Mouse (Mus musculus): ENCODE data around the gene Pilrb2.
"Not testable (repeated sequence)": the region's sequence is repeated elsewhere in the genome, so short reads cannot be mapped to it uniquely, and the experiment has no call there.

The Pilrb2 gene

DNA sequence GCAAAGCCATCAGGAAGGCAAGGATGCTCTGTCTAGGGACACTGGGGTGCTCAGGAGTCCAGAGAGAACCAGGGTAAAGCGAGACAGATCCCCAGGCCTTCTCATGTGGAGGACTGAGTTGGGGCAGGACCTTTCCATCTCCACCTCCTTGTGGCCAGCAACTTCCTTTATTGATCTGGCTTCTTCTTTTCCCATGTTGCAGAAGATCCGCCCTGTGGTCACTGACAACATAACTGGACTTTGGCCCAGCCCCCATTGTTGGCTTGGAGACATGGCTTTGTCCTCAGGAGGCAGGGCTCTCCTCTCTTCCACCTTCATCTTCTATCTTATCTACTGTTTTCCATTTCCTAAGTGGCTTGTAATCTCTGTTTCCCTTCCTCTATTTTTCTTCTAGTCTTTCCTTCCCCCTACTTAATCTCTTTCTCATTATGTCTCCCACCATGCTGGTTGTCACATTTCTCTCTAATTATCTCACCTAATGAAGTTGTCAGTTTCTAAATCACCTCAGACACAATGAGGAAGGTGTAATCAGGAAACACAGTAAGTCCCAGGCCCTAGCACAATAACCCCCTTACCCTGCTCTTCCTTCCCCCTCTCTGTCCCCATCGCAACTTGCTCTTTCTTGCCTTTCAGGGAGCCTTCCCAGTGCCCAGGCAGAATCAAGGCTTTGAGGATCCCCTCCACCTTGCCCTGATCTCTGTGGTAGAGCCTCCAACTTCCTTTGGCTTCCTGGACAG, at the start of gene Pilrb2:
Gene Pilrb2, minus strand, starts transcription at position 172 of the 737 bp plus-strand sequence.
- DNase-seq, result not testable (repeated sequence)

DNA sequence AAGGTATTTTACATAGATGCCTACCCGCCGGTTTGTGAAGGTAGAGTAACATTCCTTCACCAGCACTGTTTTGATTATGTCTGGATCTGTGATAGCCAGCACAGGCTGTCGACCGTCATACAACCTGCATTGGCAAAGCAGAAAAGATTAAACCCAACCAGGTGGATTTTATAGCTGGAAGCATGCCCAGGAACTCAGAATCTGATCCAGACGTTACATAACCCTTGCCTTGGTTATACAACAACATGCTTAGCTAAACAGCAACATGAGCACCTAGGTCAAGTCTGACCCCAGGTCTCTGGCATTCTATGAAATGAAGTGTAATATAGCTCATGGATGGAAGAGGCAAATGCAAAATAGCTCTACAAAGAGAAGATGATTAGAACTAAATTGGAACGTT, 43.9 kb upstream of the Pilrb2 start:
- peak; percentile 75 for DNase-seq

- no peak for DNase-seq
Measured at GRCm38 (mm10) chr5:137914508-137914907, 42.9 kb upstream of the Pilrb2 start.

DNA sequence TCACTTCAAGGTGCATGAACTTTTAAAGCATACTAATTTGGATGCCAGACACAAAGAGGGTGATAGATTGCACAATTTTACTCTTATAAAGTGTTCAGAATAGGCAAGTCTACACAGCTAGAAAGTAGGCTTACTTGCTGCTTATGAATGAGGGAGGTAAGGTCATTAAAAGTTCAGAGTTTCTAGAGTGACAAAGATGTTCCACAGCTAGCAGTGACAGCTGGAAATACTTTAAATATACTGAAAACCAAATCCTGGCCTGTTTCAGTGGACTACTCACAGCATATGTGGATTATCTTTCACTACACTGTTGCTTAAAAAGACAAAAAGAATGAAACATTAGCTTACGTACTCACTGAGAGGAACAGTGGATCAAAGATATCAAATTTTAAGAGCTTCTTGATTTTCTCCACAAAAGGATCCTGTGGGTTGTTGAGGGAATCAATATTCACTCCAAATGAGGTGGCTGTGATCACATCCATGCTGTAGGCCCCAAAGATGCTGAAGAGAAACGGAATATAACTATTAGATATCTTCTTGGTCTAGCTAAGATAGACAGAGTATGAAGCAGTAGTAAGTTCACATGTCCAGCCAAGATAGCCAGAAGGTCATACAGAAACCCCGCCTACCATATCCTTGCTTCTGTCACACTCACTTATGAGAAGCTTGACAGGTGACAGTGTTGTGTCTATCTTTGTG, 38.1 kb upstream of the Pilrb2 start:
- DNase-seq, result no peak

GRCm38 (mm10) chr5:137897812-137898211, 26.2 kb upstream of the Pilrb2 start:
- no peak for DNase-seq

GRCm38 (mm10) chr5:137892954-137893353, 21.3 kb upstream of the Pilrb2 start:
- DNase-seq, result no peak

DNA sequence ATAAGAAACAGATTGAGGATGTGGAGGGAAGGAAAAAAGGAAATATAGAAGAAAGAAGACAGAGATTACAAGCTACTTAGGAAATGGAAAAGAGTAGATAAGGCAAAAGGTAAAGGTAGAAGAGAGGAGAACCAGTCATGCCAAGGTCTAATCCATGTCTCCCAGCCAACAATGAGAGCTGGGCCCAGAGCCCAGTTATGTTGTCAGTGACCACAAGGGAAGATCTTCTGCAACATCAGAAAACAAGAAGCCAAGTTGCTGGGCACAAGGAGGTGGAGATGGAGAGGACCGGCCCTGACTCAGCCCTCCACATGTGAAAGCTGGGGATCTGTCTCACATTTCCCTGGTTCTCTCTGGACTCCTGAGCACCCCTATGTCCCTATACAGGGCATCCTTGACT, 16.1 kb upstream of the Pilrb2 start:
- no peak for DNase-seq

GRCm38 (mm10) chr5:137885894-137886293, 14.3 kb upstream of the Pilrb2 start:
- peak; percentile 70 for DNase-seq

- no peak for DNase-seq
Measured at GRCm38 (mm10) chr5:137883345-137883744, 11.7 kb upstream of the Pilrb2 start.

GRCm38 (mm10) chr5:137882922-137883321, 11.3 kb upstream of the Pilrb2 start:
- DNase-seq, result peak; percentile 20

- peak; percentile 57 for DNase-seq
Measured at GRCm38 (mm10) chr5:137877860-137878259, 6.2 kb upstream of the Pilrb2 start.

DNA sequence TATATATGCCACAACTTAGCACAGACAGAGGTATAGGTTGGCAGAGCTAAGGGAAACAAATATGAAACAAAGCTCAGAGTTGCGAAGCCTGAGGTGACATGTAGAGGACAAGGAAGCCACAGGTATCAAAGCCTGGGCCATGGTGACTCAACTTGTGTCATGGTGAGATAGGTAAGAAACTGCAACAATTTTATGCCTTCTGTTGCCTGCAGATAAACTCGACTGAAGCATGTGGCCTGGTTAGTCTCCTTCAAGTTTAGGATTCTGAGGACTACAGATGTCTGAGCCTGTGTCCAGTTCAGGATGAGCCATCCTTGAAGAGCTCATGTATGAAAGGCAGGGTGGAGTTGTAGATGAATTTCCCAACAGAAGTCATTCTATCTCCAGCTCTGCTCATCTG, 3.4 kb upstream of the Pilrb2 start:
- DNase-seq, result no peak

DNA sequence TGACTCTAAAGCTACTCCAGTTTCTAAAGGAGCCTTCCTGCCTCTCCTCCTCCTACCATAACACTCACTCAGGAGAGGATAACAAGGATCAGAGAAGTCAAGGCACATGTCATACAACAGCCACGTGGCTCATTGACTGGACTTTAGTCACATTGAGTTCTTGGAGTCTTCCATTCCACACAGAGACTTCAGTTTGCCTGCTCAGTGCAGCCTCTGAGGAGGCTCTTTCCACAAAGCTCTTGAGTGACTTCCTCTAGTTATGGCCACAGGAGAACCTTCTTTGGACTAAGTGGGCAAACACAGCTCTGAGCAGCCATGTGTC, 727 bp upstream of the Pilrb2 start:
- not testable (repeated sequence) for DNase-seq

GRCm38 (mm10) chr5:137868600-137868999, 3.0 kb downstream of the Pilrb2 start:
- DNase-seq, result not testable (repeated sequence)

DNA sequence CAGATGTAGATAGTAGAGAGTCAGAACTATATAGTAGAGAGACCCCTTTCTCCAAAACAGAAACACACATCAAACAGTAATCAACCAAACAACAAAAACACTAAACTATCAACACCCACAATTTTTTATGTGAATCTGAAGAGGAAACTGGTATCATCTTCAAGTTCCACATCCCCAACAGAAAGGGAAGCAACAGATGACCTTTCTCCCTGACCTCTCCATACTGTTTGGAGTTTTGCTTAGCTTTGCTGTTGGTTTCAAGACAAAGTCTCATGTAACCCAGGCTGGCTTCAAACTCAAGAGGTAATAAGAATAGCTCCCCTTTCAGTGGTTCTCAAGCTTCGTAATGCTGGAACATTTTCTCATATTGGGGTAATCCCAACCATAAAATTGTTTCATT, 7.6 kb downstream of the Pilrb2 start:
- DNase-seq, result not testable (repeated sequence)

DNA sequence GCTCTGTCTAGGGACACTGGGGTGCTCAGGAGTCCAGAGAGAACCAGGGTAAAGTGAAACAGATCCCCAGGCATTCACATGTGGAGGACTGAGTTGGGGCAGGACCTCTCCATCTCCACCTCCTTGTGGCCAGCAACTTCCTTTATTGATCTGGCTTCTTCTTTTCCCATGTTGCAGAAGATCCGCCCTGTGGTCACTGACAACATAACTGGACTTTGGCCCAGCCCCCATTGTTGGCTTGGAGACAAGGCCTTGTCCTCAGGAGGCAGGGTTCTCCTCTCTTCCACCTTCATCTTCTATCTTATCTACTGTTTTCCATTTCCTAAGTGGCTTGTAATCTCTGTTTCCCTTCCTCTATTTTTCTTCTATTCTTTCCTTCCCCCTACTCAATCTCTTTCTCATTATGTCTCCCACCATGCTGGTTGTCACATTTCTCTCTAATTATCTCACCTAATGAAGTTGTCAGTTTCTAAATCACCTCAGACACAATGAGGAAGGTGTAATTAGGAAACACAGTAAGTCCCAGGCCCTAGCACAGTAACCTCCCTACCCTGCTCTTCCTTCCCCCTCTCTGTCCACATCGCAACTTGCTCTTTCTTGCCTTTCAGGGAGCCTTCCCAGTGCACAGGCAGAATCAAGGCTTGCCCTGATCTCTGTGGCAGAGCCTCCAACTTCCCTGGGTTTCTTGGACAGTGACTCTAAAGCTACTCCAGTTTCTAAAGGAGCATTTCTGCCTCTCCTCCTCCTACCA, 13.5 kb downstream of the Pilrb2 start, which contains the start of gene Pilrb1:
Gene Pilrb1, minus strand, starts transcription at position 147 of the 751 bp plus-strand sequence.
- DNase-seq, result peak; percentile 60

DNA sequence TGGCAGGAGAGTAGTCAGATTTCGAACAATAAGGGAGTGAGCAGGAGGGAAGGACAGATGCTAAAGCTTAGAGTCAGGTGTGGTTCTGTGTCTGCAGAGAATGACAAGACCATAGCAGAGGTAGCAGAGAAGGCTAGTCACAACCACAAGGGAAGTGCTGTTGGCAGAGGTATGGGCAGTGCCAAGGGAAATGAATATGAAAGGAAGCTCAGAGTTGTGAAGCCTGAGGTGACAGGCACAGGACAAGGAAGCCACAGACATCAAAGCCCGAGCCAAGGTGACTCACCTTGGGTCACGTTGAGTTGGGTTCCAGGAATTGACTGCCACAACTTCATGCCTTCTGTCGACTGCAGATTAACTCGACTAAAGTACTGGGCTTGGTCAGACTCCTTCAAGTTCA, 14.7 kb downstream of the Pilrb2 start:
- peak; percentile 24 for DNase-seq

DNA sequence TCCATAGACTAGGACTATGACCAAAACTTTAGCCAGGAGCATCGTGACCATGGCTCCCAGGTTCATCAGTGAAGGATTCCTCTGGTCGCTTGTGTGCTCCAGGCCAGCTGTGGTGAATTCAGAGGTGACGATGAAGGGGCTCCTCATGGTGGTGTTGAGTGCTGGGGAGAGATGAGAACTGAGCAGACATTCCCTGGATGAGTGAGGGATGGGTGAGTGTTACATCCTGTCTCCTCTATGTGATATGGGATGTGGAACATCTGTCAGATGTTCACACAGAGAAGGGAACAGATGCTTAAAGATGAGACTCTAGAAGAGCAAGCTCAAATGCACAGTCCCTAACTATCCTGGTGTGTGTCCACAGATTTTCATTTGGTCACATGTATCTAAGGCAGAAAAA, 16.7 kb downstream of the Pilrb2 start:
- DNase-seq, result not testable (repeated sequence)

GRCm38 (mm10) chr5:137850313-137850712, 21.3 kb downstream of the Pilrb2 start:
- not testable (repeated sequence) for DNase-seq

DNA sequence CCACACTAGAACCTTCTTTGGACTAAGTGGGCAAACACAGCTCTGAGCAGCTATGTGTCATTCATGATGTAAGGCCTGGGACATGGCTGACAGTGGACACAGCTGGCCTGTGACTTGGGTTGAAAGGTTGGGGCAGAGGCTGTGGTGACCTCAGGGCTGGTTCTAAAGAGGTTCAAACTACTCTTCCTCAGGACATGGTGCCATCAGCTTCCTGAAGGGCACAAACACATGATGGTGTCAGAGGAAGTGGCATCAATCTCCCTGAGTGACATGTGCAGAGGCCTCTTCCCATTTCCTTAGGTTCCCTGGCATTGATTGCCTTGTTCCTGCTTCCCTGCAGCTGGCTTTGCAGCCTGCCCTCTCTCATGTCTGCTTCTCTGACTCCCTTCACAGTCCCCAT, 34.5 kb downstream of the Pilrb2 start:
- DNase-seq, result not testable (repeated sequence)

- DNase-seq, result no peak
Measured at GRCm38 (mm10) chr5:137836611-137837010, 35.0 kb downstream of the Pilrb2 start.

DNA sequence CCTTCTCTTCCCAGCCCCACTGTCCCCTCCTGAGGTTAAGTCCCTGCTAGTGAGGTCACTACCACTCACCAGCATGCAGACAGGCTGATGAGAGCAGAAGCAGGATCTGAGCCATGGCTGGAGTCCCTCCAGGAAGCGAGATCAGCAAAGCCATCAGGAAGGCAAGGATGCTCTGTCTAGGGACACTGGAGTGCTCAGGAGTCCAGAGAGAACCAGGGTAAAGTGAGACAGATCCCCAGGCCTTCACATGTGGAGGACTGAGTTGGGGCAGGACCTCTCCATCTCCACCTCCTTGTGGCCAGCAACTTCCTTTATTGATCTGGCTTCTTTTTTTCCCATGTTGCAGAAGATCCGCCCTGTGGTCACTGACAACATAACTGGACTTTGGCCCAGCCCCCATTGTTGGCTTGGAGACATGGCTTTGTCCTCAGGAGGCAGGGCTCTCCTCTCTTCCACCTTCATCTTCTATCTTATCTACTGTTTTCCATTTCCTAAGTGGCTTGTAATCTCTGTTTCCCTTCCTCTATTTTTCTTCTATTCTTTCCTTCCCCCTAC, 35.6 kb downstream of the Pilrb2 start, which contains the start of gene Pilra:
Gene Pilra, minus strand, starts transcription at position 316 of the 555 bp plus-strand sequence.
- peak; percentile 39 for DNase-seq

DNA sequence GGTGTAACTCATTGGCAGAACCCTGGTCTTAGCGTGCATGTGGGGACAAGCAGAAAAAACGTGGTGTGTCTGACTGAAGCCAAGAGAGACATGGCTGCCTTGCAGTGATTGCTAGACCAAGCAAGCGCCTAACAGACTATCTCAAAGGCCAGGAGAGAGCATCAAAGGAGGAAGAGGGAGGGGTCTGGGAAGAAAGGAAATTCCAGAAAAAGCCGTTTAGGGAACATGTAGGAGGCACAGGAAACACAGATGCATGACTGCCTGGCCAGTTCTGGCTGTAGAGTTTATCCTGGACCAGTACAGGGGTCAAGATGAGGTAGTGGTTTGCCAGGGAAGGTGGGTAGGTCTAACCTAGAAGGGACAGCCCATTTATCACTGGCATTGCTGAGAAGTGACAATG, 38.1 kb downstream of the Pilrb2 start:
- no peak for DNase-seq
